Mouse (Mus musculus): ENCODE data around the gene D17H6S53E. TPM values are rescaled to one million over a fixed set of nuclear protein-coding genes. Genes with fewer than 3 reads are reported as not detected.
"Not testable (repeated sequence)": the region's sequence is repeated elsewhere in the genome, so short reads cannot be mapped to it uniquely, and the experiment has no call there.

D17H6S53E gene
- total and polyA plus RNA-seq, 2 experiments from 2014 or later = 17.3 to 22.3 TPM

DNA sequence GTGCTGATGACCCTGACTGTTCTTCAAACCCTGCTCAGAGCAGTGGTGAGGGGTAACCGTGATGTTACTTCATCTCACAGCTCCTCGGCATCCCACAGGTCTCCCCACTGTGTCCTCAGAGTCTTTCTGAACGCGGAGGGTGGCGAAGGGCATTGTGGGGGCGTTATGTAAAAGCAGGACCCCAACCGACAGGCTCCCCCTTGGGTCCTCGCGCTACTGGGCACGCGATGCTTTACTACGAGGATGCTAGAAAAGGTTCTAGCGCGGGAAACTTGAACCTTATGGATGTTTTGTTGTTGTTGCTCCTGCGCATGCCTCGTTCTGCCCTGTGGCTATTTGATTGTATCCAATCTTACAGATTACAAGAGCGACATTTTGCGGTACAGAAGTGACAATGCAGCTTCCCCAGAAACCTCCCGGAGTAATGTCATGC, 4.3 kb upstream of the D17H6S53E start, which contains the start of gene Csnk2b:
Gene Csnk2b, minus strand, starts transcription at position 183 of the 433 bp plus-strand sequence.
- Histone ChIP-seq H3K27me3 (ENCODE audit: control insufficient read depth, insufficient read depth, low read length) (no peaks in the 10 kb centered on the region), H3K9me3 (replicated peaks; ENCODE audit: control insufficient read depth, low read length) (no peaks in the 10 kb centered on the region), H3K4me3 (ENCODE audit: low read depth, low read length) (peak within 1 kb of the TSS; percentile 73), H3K27ac (ENCODE audit: low read depth) (peak within 1 kb of the TSS; percentile 94), H3K36me3 (replicated peaks; ENCODE audit: control insufficient read depth, insufficient read depth, low read length) (peaks cover 31% of the 10 kb centered on the region), H3K9ac (replicated peaks; ENCODE audit: low read depth, low read length) (peak within 1 kb of the TSS; percentile 88), H3K4me1 (ENCODE audit: control insufficient read depth, insufficient read depth) (peaks cover 12% of the 10 kb centered on the region; the same call in 1 of the 2 replicates), H3K4me2 (ENCODE audit: low read depth, low read length) (peak within 1 kb of the TSS; percentile 97)
- TF ChIP-seq EP300 (IDR thresholded peaks at IDR 0.05; ENCODE audit: low read depth) (no peak), CTCF (IDR thresholded peaks at IDR 0.05; ENCODE audit: low read depth) (no peak; the same call in 1 of the 2 replicates)
- under 1% methylated on average over 19 of the region's 19 CpGs for WGBS
- 0 out of 2 replicates have a peak, but pooled peaks have one; percentile 1 for ATAC-seq (ENCODE audit: insufficient read depth, low read depth)
- DNase-seq (ENCODE audit: low spot score) = peak; percentile 58

DNA sequence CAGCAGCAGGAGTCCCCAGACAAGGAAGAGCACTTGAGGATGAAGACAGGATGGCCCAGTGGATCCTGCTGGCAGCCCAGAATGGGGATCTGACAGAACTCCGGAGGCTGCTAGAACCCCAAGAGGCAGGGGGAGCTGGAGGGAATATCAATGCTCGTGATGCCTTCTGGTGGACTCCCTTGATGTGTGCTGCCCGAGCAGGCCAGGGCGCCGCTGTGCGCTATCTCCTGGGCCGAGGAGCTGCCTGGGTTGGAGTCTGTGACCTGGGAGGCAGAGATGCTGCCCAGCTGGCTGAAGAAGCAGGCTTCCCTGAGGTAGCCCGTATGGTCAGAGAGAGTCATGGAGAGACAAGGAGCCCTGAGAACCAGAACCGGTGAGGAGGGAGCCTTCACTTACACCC, 2.9 kb upstream of the D17H6S53E start:
- H3K4me3 ChIP-seq (ENCODE audit: low read depth, low read length); ATAC-seq (ENCODE audit: insufficient read depth, low read depth); DNase-seq (ENCODE audit: low spot score); H3K27me3 ChIP-seq (ENCODE audit: control insufficient read depth, insufficient read depth, low read length); H3K9ac ChIP-seq (replicated peaks; ENCODE audit: low read depth, low read length); H3K4me2 ChIP-seq (ENCODE audit: low read depth, low read length); H3K9me3 ChIP-seq (replicated peaks; ENCODE audit: control insufficient read depth, low read length); H3K27ac ChIP-seq (ENCODE audit: low read depth): not testable (repeated sequence)
- Histone ChIP-seq H3K36me3 (replicated peaks; ENCODE audit: control insufficient read depth, insufficient read depth, low read length) (peaks cover 25% of the 10 kb centered on the region), H3K4me1 (ENCODE audit: control insufficient read depth, insufficient read depth) (peaks cover 20% of the 10 kb centered on the region)
- 87% methylated on average over 9 of the region's 9 CpGs for WGBS

DNA sequence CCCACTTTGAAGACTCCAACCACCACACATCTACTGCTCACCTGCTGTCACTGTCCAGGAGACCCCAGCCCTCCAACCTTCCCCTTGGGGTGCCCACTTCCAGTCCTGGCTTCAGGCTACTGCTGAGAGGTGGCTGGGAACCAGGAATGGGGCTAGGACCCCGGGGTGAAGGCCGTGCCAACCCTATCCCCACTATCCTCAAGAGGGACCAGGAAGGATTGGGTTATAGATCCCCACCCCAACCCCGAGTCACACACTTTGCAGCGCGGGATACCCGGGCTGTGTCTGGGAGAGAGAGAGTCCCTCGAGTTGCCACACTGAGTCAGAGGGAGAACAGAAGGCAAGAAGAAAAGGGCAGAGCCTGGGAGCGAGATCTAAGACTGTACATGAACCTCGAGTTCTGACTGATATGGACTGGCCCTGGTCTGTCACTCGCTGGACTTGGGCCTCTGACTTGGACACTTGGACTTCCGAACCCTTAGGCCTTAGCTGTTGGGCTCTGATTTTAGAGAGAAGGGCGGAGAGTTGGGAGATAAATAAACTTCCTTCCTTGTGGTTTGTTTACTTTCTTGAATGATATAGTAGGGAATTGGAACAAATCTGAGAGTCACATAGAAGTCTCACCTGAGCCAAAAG, 1.8 kb upstream of the D17H6S53E start:
- Histone ChIP-seq H3K36me3 (replicated peaks; ENCODE audit: control insufficient read depth, insufficient read depth, low read length) (peaks cover 21% of the 10 kb centered on the region), H3K4me1 (ENCODE audit: control insufficient read depth, insufficient read depth) (peaks cover 20% of the 10 kb centered on the region)
- not testable (repeated sequence) for H3K4me3 ChIP-seq (ENCODE audit: low read depth, low read length); H3K27me3 ChIP-seq (ENCODE audit: control insufficient read depth, insufficient read depth, low read length); ATAC-seq (ENCODE audit: insufficient read depth, low read depth); H3K27ac ChIP-seq (ENCODE audit: low read depth); H3K9me3 ChIP-seq (replicated peaks; ENCODE audit: control insufficient read depth, low read length); H3K9ac ChIP-seq (replicated peaks; ENCODE audit: low read depth, low read length); H3K4me2 ChIP-seq (ENCODE audit: low read depth, low read length); DNase-seq (ENCODE audit: low spot score)
- WGBS = 87% methylated on average over 12 of the region's 12 CpGs

DNA sequence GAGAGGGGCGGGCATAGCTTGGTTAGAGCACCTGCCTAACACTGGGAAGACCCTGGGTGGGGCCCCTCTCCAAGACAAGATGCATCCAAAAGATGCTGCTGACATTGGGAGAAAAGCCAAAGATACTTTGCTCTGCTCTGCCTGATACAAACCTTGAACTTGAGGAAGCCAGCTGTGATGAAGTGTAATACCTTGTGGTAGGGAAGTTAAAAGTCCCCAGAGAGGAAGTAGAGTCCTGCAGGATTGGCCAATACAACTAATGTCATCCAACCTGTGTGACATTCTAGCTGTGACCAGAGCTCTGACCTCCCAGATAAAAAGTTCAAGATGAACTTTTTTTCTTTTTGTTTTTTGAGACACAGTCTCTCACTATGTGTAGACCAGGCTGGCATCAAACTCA, 1.1 kb upstream of the D17H6S53E start:
- no peaks in the 10 kb centered on the region for H3K9me3 ChIP-seq (replicated peaks; ENCODE audit: control insufficient read depth, low read length)
- no peak overlapping the region for H3K4me2 ChIP-seq (ENCODE audit: low read depth, low read length)
- no peaks in the 10 kb centered on the region for H3K27me3 ChIP-seq (ENCODE audit: control insufficient read depth, insufficient read depth, low read length)
- 0 out of 2 replicates have a peak overlapping the region, but pooled peaks have one; percentile 76 for H3K9ac ChIP-seq (replicated peaks; ENCODE audit: low read depth, low read length)
- no peak overlapping the region for H3K4me3 ChIP-seq (ENCODE audit: low read depth, low read length)
- H3K27ac ChIP-seq (ENCODE audit: low read depth) = no peak overlapping the region
- TF ChIP-seq EP300 (IDR thresholded peaks at IDR 0.05; ENCODE audit: low read depth) (no peak), CTCF (IDR thresholded peaks at IDR 0.05; ENCODE audit: low read depth) (no peak)
- peaks cover 17% of the 10 kb centered on the region for H3K36me3 ChIP-seq (replicated peaks; ENCODE audit: control insufficient read depth, insufficient read depth, low read length)
- H3K4me1 ChIP-seq (ENCODE audit: control insufficient read depth, insufficient read depth) = peaks cover 20% of the 10 kb centered on the region
- 100% methylated on average over 1 of the region's 1 CpGs for WGBS
- DNase-seq (ENCODE audit: low spot score) (no peak), ATAC-seq (ENCODE audit: insufficient read depth, low read depth) (no peak)

DNA sequence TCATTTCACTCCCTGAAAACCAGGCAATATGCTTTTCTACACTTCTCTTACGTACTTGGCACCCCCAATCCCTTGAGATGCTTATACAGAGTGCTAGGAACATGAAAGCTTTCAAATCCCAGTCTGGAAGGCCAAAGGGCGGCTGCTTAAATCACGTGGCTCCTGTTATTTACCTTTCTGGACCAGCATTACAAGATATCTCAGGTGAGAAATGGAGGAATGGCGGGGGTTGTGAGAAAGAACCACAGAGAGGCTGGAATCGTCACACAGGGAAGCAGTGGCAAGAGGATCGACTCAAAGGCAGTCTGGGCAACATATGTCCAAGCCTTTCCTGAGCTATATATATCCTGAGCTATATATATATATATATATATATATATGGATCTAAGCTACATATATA, 595 bp upstream of the D17H6S53E start:
- Histone ChIP-seq H3K9ac (replicated peaks; ENCODE audit: low read depth, low read length) (peak overlapping the region; percentile 76), H3K27me3 (ENCODE audit: control insufficient read depth, insufficient read depth, low read length) (no peaks in the 10 kb centered on the region), H3K27ac (ENCODE audit: low read depth) (peak overlapping the region; percentile 89), H3K4me1 (ENCODE audit: control insufficient read depth, insufficient read depth) (peaks cover 20% of the 10 kb centered on the region), H3K9me3 (replicated peaks; ENCODE audit: control insufficient read depth, low read length) (no peaks in the 10 kb centered on the region), H3K4me3 (ENCODE audit: low read depth, low read length) (peak overlapping the region; percentile 64), H3K4me2 (ENCODE audit: low read depth, low read length) (peak overlapping the region; percentile 68), H3K36me3 (replicated peaks; ENCODE audit: control insufficient read depth, insufficient read depth, low read length) (peaks cover 21% of the 10 kb centered on the region)
- 23% methylated on average over 6 of the region's 6 CpGs for WGBS
- TF ChIP-seq CTCF (IDR thresholded peaks at IDR 0.05; ENCODE audit: low read depth) (no peak), EP300 (IDR thresholded peaks at IDR 0.05; ENCODE audit: low read depth) (no peak)
- ATAC-seq (ENCODE audit: insufficient read depth, low read depth) (no peak), DNase-seq (ENCODE audit: low spot score) (no peak)

DNA sequence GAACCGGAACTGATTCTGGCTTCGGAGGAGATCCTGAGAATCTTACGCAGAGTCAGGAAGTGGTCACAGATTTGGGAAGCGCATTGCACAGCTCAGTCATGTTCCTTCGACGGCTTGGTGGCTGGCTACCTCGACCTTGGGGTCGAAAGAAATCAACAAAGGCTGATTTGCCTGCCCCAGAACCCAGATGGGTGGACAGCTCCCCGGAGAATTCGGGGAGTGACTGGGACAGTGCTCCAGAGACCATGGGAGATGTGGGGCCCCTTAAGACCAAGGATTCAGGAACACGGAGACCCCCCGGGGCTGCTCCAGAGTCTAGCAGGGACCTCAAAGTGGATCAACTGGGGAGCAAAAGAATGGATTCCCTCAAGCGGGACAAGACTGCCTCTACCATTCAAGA, 844 bp downstream of the D17H6S53E start:
- TF ChIP-seq EP300 (IDR thresholded peaks at IDR 0.05; ENCODE audit: low read depth) = no peak
- no peak for TF ChIP-seq CTCF (IDR thresholded peaks at IDR 0.05; ENCODE audit: low read depth)
- WGBS = 58% methylated on average over 13 of the region's 13 CpGs

More for the DNA sequence above, 844 bp downstream of the D17H6S53E start:
- Histone ChIP-seq H3K4me2 (ENCODE audit: low read depth, low read length) (peak overlapping the region; percentile 68), H3K27me3 (ENCODE audit: control insufficient read depth, insufficient read depth, low read length) (no peaks in the 10 kb centered on the region), H3K4me1 (ENCODE audit: control insufficient read depth, insufficient read depth) (peaks cover 20% of the 10 kb centered on the region), H3K9ac (replicated peaks; ENCODE audit: low read depth, low read length) (peak overlapping the region; percentile 76), H3K27ac (ENCODE audit: low read depth) (peak overlapping the region; percentile 89), H3K4me3 (ENCODE audit: low read depth, low read length) (peak overlapping the region; percentile 64), H3K36me3 (replicated peaks; ENCODE audit: control insufficient read depth, insufficient read depth, low read length) (peaks cover 21% of the 10 kb centered on the region), H3K9me3 (replicated peaks; ENCODE audit: control insufficient read depth, low read length) (no peaks in the 10 kb centered on the region)
- no peak for DNase-seq (ENCODE audit: low spot score)
- no peak for ATAC-seq (ENCODE audit: insufficient read depth, low read depth)

Measured in heart, postnatal 0 days (tissue).